Mouse (Mus musculus): ENCODE measurements around the gene Rnf6. TPM values are rescaled to one million over a fixed set of nuclear protein-coding genes. Genes with fewer than 3 reads are reported as not detected.
"Not testable (repeated sequence)": the region's sequence is repeated elsewhere in the genome, so short reads cannot be mapped to it uniquely, and the experiment has no call there.

Gene Rnf6
- polyA plus RNA-seq, 1 experiment from 2014 or later: 40.6 TPM

- Histone ChIP-seq H3K9me3 (ENCODE audit: control insufficient read depth, low read depth, low read length) (no peaks in the 10 kb centered on the region), H3K4me1 (ENCODE audit: control insufficient read depth, insufficient read depth, low read length) (no peaks in the 10 kb centered on the region), H3K4me2 (replicated peaks; ENCODE audit: low read depth, low read length) (no peak overlapping the region), H3K36me3 (ENCODE audit: control insufficient read depth, insufficient read depth, low read length) (no peaks in the 10 kb centered on the region), H3K27ac (ENCODE audit: low read length) (no peak overlapping the region), H3K4me3 (ENCODE audit: low read depth, low read length) (no peak overlapping the region), H3K27me3 (ENCODE audit: control insufficient read depth, insufficient read depth, low read length) (no peaks in the 10 kb centered on the region), H3K9ac (replicated peaks; ENCODE audit: low read depth, low read length) (no peak overlapping the region)
- ATAC-seq (ENCODE audit: insufficient number of reproducible peaks, insufficient read depth, low FRiP score, low read depth): no peak
- WGBS: 46% methylated on average over 3 of the region's 3 CpGs
These were observed 30.7 kb downstream of the Rnf6 start for GRCm38 (mm10) chr5:146190501-146191269.

GRCm38 (mm10) chr5:146190093-146190492, 31.3 kb downstream of the Rnf6 start:
- H3K36me3 ChIP-seq (ENCODE audit: control insufficient read depth, insufficient read depth, low read length): no peaks in the 10 kb centered on the region
- no peak overlapping the region for H3K9ac ChIP-seq (replicated peaks; ENCODE audit: low read depth, low read length)
- no peak overlapping the region for H3K27ac ChIP-seq (ENCODE audit: low read length)
- WGBS: 62% methylated on average over 4 of the region's 4 CpGs
- H3K27me3 ChIP-seq (ENCODE audit: control insufficient read depth, insufficient read depth, low read length): no peaks in the 10 kb centered on the region
- ATAC-seq (ENCODE audit: insufficient number of reproducible peaks, insufficient read depth, low FRiP score, low read depth): no peak
- no peaks in the 10 kb centered on the region for H3K9me3 ChIP-seq (ENCODE audit: control insufficient read depth, low read depth, low read length)
- H3K4me3 ChIP-seq (ENCODE audit: low read depth, low read length): no peak overlapping the region
- no peaks in the 10 kb centered on the region for H3K4me1 ChIP-seq (ENCODE audit: control insufficient read depth, insufficient read depth, low read length)
- no peak overlapping the region for H3K4me2 ChIP-seq (replicated peaks; ENCODE audit: low read depth, low read length)

DNA sequence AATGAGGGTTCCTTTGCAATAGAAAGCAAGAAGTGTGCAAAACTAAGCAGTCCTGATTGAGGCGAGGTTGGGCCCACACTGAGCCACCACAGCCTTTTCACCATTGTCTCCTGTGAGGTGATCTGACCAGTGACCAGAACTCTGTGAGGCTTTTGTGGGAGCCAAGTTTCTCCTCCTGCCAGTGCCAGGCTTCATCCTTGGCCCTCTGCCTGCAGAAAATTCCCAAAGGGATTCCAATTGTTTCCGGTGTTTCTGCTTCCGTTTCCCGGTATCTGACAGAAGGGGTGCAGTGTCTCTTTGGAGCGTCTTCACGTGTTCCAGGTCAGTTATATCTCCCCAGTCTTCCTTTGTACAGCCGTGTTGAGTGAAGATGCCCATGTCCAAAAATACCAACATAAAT, 32.6 kb downstream of the Rnf6 start:
- Histone ChIP-seq H3K4me2 (replicated peaks; ENCODE audit: low read depth, low read length) (no peak overlapping the region), H3K27me3 (ENCODE audit: control insufficient read depth, insufficient read depth, low read length) (no peaks in the 10 kb centered on the region), H3K4me1 (ENCODE audit: control insufficient read depth, insufficient read depth, low read length) (no peaks in the 10 kb centered on the region), H3K27ac (ENCODE audit: low read length) (no peak overlapping the region), H3K4me3 (ENCODE audit: low read depth, low read length) (no peak overlapping the region), H3K9ac (replicated peaks; ENCODE audit: low read depth, low read length) (no peak overlapping the region), H3K9me3 (ENCODE audit: control insufficient read depth, low read depth, low read length) (no peaks in the 10 kb centered on the region), H3K36me3 (ENCODE audit: control insufficient read depth, insufficient read depth, low read length) (no peaks in the 10 kb centered on the region)
- WGBS: 92% methylated on average over 7 of the region's 7 CpGs
- no peak for ATAC-seq (ENCODE audit: insufficient number of reproducible peaks, insufficient read depth, low FRiP score, low read depth)

DNA sequence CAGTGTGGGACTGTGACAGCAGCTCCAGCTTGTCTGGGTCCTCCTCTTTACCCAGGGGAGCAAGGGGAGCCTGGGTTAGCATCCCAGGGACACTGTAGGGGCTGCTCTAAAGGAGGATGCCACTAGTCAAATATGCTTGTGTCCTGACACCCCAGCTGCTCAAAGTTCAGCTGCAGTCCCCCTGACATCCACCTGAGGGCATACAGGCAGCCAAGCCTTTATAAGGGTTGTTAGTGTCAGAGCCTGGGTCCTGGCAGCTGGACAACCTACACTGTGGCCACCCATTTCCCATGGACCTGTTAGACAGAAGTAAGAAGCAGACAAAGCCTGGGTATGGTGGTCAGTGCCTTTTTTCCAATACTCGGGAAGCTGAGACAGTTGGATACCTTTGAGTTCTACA, 33.2 kb downstream of the Rnf6 start:
- no peak for ATAC-seq (ENCODE audit: insufficient number of reproducible peaks, insufficient read depth, low FRiP score, low read depth)
- 91% methylated on average over 1 of the region's 1 CpGs for WGBS
- no peak overlapping the region for H3K4me3 ChIP-seq (ENCODE audit: low read depth, low read length)

DNA sequence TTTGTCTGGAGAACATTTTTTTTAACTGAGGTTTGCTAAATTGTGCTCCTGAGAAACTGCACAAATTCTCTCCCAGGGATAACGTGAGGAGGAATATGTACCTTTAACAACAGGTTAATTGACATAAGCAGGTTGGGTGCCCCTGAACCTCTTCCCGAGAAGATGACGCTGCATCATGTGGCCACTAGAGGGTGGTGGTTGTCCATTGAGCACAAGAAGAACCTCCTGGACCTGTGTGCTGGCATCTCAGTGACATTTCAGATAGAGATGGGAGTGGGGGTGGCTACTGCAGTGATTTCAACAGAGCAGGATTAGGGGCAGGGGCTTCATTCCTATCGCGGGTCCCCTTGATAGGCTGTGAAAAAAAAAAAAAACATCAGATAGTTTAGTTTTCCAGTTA, 33.9 kb downstream of the Rnf6 start:
- H3K4me3 ChIP-seq (ENCODE audit: low read depth, low read length): not testable (repeated sequence)
- WGBS: 21% methylated on average over 5 of the region's 5 CpGs

More for the DNA sequence above, 33.2 kb downstream of the Rnf6 start:
- Histone ChIP-seq H3K9ac (replicated peaks; ENCODE audit: low read depth, low read length) (no peak overlapping the region), H3K9me3 (ENCODE audit: control insufficient read depth, low read depth, low read length) (no peaks in the 10 kb centered on the region), H3K27me3 (ENCODE audit: control insufficient read depth, insufficient read depth, low read length) (no peaks in the 10 kb centered on the region), H3K27ac (ENCODE audit: low read length) (no peak overlapping the region), H3K4me2 (replicated peaks; ENCODE audit: low read depth, low read length) (no peak overlapping the region), H3K36me3 (ENCODE audit: control insufficient read depth, insufficient read depth, low read length) (no peaks in the 10 kb centered on the region), H3K4me1 (ENCODE audit: control insufficient read depth, insufficient read depth, low read length) (no peaks in the 10 kb centered on the region)

GRCm38 (mm10) chr5:146185204-146185603, 36.2 kb downstream of the Rnf6 start, which contains the start of gene 1700001J03Rik:
Gene 1700001J03Rik (minus strand): TSS chr5:146185304.
- not testable (repeated sequence) for H3K36me3 ChIP-seq (ENCODE audit: control insufficient read depth, insufficient read depth, low read length); H3K4me1 ChIP-seq (ENCODE audit: control insufficient read depth, insufficient read depth, low read length); H3K4me3 ChIP-seq (ENCODE audit: low read depth, low read length); H3K9me3 ChIP-seq (ENCODE audit: control insufficient read depth, low read depth, low read length); H3K27ac ChIP-seq (ENCODE audit: low read length); H3K9ac ChIP-seq (replicated peaks; ENCODE audit: low read depth, low read length); ATAC-seq (ENCODE audit: insufficient number of reproducible peaks, insufficient read depth, low FRiP score, low read depth); H3K4me2 ChIP-seq (replicated peaks; ENCODE audit: low read depth, low read length); H3K27me3 ChIP-seq (ENCODE audit: control insufficient read depth, insufficient read depth, low read length)
- WGBS: 78% methylated on average over 4 of the region's 4 CpGs

More for the DNA sequence above, 33.9 kb downstream of the Rnf6 start:
- not testable (repeated sequence) for H3K27ac ChIP-seq (ENCODE audit: low read length); H3K36me3 ChIP-seq (ENCODE audit: control insufficient read depth, insufficient read depth, low read length); H3K9me3 ChIP-seq (ENCODE audit: control insufficient read depth, low read depth, low read length); H3K4me1 ChIP-seq (ENCODE audit: control insufficient read depth, insufficient read depth, low read length); H3K27me3 ChIP-seq (ENCODE audit: control insufficient read depth, insufficient read depth, low read length); H3K4me2 ChIP-seq (replicated peaks; ENCODE audit: low read depth, low read length); H3K9ac ChIP-seq (replicated peaks; ENCODE audit: low read depth, low read length); ATAC-seq (ENCODE audit: insufficient number of reproducible peaks, insufficient read depth, low FRiP score, low read depth)

DNA sequence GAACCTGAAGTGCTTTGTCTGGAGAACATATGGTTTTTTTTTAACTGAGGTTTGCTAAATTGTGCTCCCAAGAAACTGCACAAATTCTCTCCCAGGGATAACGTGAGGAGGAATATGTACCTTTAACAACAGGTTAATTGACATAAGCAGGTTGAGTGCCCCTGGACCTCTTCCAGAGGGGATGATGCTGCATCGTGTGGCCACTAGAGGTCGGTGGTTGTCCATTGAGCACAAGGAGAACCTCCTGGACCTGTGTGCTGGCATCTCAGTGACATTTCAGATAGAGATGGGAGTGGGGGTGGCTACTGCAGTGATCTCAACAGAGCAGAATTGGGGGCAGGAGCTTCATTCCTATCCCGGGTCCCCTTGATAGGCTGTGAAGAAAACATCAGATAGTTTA, 48.6 kb downstream of the Rnf6 start:
- not testable (repeated sequence) for H3K9ac ChIP-seq (replicated peaks; ENCODE audit: low read depth, low read length)
- 61% methylated on average over 4 of the region's 4 CpGs for WGBS

DNA sequence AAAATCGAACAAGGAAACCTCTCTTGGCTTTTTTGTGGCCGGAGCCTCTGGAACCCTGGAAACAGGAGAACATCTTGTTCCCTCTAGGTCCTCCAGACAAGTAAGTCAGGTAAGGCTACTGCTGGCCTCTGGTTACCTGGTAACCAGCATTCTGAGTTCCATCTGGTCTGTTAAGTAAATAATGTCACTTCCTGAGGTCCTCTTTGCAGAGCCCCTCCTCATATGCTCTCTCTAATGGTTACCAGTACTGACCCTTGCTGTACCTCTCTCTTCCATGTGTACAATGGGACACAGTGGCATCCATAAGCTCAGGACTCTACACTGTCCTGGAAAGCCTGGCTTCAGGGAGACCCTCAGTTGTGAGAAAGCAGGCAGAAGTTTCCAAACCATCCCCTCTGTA, 50.7 kb downstream of the Rnf6 start, which contains the start of gene Gm6309:
Gm6309 (minus strand) TSS at position 101 of the 400 bp plus-strand sequence.
- H3K4me1 ChIP-seq (ENCODE audit: control insufficient read depth, insufficient read depth, low read length); H3K4me2 ChIP-seq (replicated peaks; ENCODE audit: low read depth, low read length); H3K9ac ChIP-seq (replicated peaks; ENCODE audit: low read depth, low read length); H3K27me3 ChIP-seq (ENCODE audit: control insufficient read depth, insufficient read depth, low read length); H3K4me3 ChIP-seq (ENCODE audit: low read depth, low read length); H3K36me3 ChIP-seq (ENCODE audit: control insufficient read depth, insufficient read depth, low read length); H3K9me3 ChIP-seq (ENCODE audit: control insufficient read depth, low read depth, low read length); H3K27ac ChIP-seq (ENCODE audit: low read length); ATAC-seq (ENCODE audit: insufficient number of reproducible peaks, insufficient read depth, low FRiP score, low read depth): not testable (repeated sequence)
- WGBS: 83% methylated on average over 2 of the region's 2 CpGs

More for the DNA sequence above, 48.6 kb downstream of the Rnf6 start:
- H3K4me3 ChIP-seq (ENCODE audit: low read depth, low read length); ATAC-seq (ENCODE audit: insufficient number of reproducible peaks, insufficient read depth, low FRiP score, low read depth); H3K27me3 ChIP-seq (ENCODE audit: control insufficient read depth, insufficient read depth, low read length); H3K27ac ChIP-seq (ENCODE audit: low read length); H3K4me2 ChIP-seq (replicated peaks; ENCODE audit: low read depth, low read length); H3K9me3 ChIP-seq (ENCODE audit: control insufficient read depth, low read depth, low read length); H3K4me1 ChIP-seq (ENCODE audit: control insufficient read depth, insufficient read depth, low read length); H3K36me3 ChIP-seq (ENCODE audit: control insufficient read depth, insufficient read depth, low read length): not testable (repeated sequence)

DNA sequence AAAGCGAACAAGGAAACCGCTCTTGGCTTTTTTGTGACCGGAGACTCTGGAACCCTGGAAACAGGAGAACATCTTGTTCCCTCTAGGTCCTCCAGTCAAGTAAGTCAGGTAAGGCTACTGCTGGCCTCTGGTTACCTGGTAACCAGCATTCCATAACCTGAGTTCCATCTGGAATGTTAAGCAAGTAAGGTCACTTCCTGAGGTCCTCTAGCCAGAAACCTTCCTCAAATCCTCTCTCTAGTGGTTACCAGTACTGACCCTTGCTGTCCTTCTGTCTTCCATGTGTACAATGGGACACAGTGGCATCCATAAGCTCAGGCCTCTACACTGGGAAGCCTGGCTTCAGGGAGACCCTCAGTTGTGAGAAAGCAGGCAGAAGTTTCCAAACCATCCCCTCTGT, 60.9 kb downstream of the Rnf6 start, which contains the start of gene Gm5565:
Gm5565 (minus strand) TSS at position 101 of the 400 bp plus-strand sequence.
- not testable (repeated sequence) for H3K9me3 ChIP-seq (ENCODE audit: control insufficient read depth, low read depth, low read length); H3K4me3 ChIP-seq (ENCODE audit: low read depth, low read length); ATAC-seq (ENCODE audit: insufficient number of reproducible peaks, insufficient read depth, low FRiP score, low read depth); H3K4me1 ChIP-seq (ENCODE audit: control insufficient read depth, insufficient read depth, low read length); H3K4me2 ChIP-seq (replicated peaks; ENCODE audit: low read depth, low read length); H3K27ac ChIP-seq (ENCODE audit: low read length); H3K27me3 ChIP-seq (ENCODE audit: control insufficient read depth, insufficient read depth, low read length); H3K9ac ChIP-seq (replicated peaks; ENCODE audit: low read depth, low read length); H3K36me3 ChIP-seq (ENCODE audit: control insufficient read depth, insufficient read depth, low read length)
- 99% methylated on average over 3 of the region's 3 CpGs for WGBS

Data from stomach, embryonic 14.5 days (tissue).